Mouse (Mus musculus): ENCODE data around the gene Olfr1388. TPM values are rescaled to one million over a fixed set of nuclear protein-coding genes. Genes with fewer than 3 reads are reported as not detected.
"Not testable (repeated sequence)": the region's sequence is repeated elsewhere in the genome, so short reads cannot be mapped to it uniquely, and the experiment has no call there.

Gene Olfr1388
- total RNA-seq (2021): under 1 TPM; 0.61 to 0.67 TPM
- long read RNA-seq, experiment 1: 0 reads
- long read RNA-seq, experiment 2: 0 reads

- TF ChIP-seq CTCF (conservative IDR thresholded peaks at IDR 0.05): no peak
- no peak within 1 kb of the TSS for H3K4me3 ChIP-seq
- no peak within 1 kb of the TSS for H3K27ac ChIP-seq
- peak in 1 of 2 experiments; percentile 11 for DNase-seq (ENCODE audit: low spot score in 2 of 2)
These were observed at the start of gene Olfr1388 for GRCm38 (mm10) chr11:49436411-49436810. Gene Olfr1388, plus strand, starts transcription at chr11:49436624.

GRCm38 (mm10) chr11:49392707-49393106, 43.7 kb upstream of the Olfr1388 start:
- not testable (repeated sequence) for DNase-seq (ENCODE audit: low spot score in 2 of 2); H3K4me3 ChIP-seq; H3K27ac ChIP-seq

- Histone ChIP-seq H3K4me3 (no peak overlapping the region), H3K27ac (no peak overlapping the region)
- DNase-seq (ENCODE audit: low spot score in 2 of 2): no peak
- no peak for TF ChIP-seq CTCF (conservative IDR thresholded peaks at IDR 0.05)
These were observed 29.6 kb upstream of the Olfr1388 start for GRCm38 (mm10) chr11:49406784-49407183.

- H3K27ac ChIP-seq: no peak overlapping the region
- peak; percentile 71 for TF ChIP-seq CTCF (conservative IDR thresholded peaks at IDR 0.05)
- no peak for DNase-seq (ENCODE audit: low spot score in 2 of 2)
These were observed 25.9 kb upstream of the Olfr1388 start for GRCm38 (mm10) chr11:49410540-49410939.

GRCm38 (mm10) chr11:49422767-49423166, 13.7 kb upstream of the Olfr1388 start, which contains the start of gene Olfr1389:
Gene Olfr1389, plus strand, starts transcription at chr11:49423067.
- no peak within 1 kb of the TSS for H3K27ac ChIP-seq
- TF ChIP-seq CTCF (conservative IDR thresholded peaks at IDR 0.05): no peak
- DNase-seq (ENCODE audit: low spot score in 2 of 2): no peak
- no peak within 1 kb of the TSS for H3K4me3 ChIP-seq

More at GRCm38 (mm10) chr11:49410540-49410939, 25.9 kb upstream of the Olfr1388 start:
- no peak overlapping the region for H3K4me3 ChIP-seq

GRCm38 (mm10) chr11:49425257-49425927, 11.0 kb upstream of the Olfr1388 start:
- no peak for DNase-seq (ENCODE audit: low spot score in 2 of 2)
- Histone ChIP-seq H3K27ac (no peak overlapping the region), H3K4me3 (no peak overlapping the region)
- TF ChIP-seq CTCF (conservative IDR thresholded peaks at IDR 0.05): no peak

GRCm38 (mm10) chr11:49429641-49430040, 6.8 kb upstream of the Olfr1388 start:
- TF ChIP-seq CTCF (conservative IDR thresholded peaks at IDR 0.05): no peak
- no peak overlapping the region for H3K27ac ChIP-seq
- peak; percentile 21 to 46 for DNase-seq (ENCODE audit: low spot score in 2 of 2)

GRCm38 (mm10) chr11:49455043-49455442, 18.6 kb downstream of the Olfr1388 start, which contains the start of gene Olfr1387:
Gene Olfr1387, plus strand, starts transcription at chr11:49455343.
- no peak for DNase-seq (ENCODE audit: low spot score in 2 of 2)
- no peak for TF ChIP-seq CTCF (conservative IDR thresholded peaks at IDR 0.05)
- H3K4me3 ChIP-seq: no peak within 1 kb of the TSS
- no peak within 1 kb of the TSS for H3K27ac ChIP-seq

More at GRCm38 (mm10) chr11:49429641-49430040, 6.8 kb upstream of the Olfr1388 start:
- H3K4me3 ChIP-seq: no peak overlapping the region

- not testable (repeated sequence) for DNase-seq (ENCODE audit: low spot score in 2 of 2); H3K4me3 ChIP-seq; H3K27ac ChIP-seq
These were observed 28.3 kb downstream of the Olfr1388 start, which contains the start of gene Olfr1386 for GRCm38 (mm10) chr11:49464746-49465145. Gene Olfr1386, plus strand, starts transcription at chr11:49465046.

- no peak overlapping the region for H3K27ac ChIP-seq
- H3K4me3 ChIP-seq: no peak overlapping the region
- no peak for DNase-seq (ENCODE audit: low spot score in 2 of 2)
- no peak for TF ChIP-seq CTCF (conservative IDR thresholded peaks at IDR 0.05)
These were observed 49.5 kb downstream of the Olfr1388 start for GRCm38 (mm10) chr11:49485973-49486372.

- H3K4me3 ChIP-seq; DNase-seq (ENCODE audit: low spot score in 2 of 2); H3K27ac ChIP-seq: not testable (repeated sequence)
These were observed 52.3 kb downstream of the Olfr1388 start, which contains the start of gene Olfr1385 for GRCm38 (mm10) chr11:49488770-49489169. Gene Olfr1385, plus strand, starts transcription at chr11:49489070.

Other genes with a start within 250 kb of the Olfr1388 start
- not detected for gene Btnl9, start 249.5 kb upstream of the Olfr1388 start, total RNA-seq (2021)
- gene Zfp62, start 233.3 kb upstream of the Olfr1388 start, total RNA-seq (2021): 10 to 100 TPM; 46.7 to 51.2 TPM
- 10 to 100 TPM; 62.1 to 64.3 TPM for gene Mgat1, start 192.4 kb upstream of the Olfr1388 start, total RNA-seq (2021)
- gene Olfr1393, start 158.3 kb upstream of the Olfr1388 start, total RNA-seq (2021): not detected
- gene Olfr1392, start 151.3 kb upstream of the Olfr1388 start, total RNA-seq (2021): not detected
- gene Olfr10, start 131.9 kb upstream of the Olfr1388 start, total RNA-seq (2021): not detected
- gene Olfr1391, start 113.9 kb upstream of the Olfr1388 start, total RNA-seq (2021): not detected
- gene Olfr1390, start 101.4 kb upstream of the Olfr1388 start, total RNA-seq (2021): not detected
- not detected for gene Olfr1389, start 13.6 kb upstream of the Olfr1388 start, total RNA-seq (2021)
- not detected for gene Olfr1387, start 18.7 kb downstream of the Olfr1388 start, total RNA-seq (2021)
- gene Olfr1386, start 28.4 kb downstream of the Olfr1388 start, total RNA-seq (2021): not detected
- gene Olfr1385, start 52.4 kb downstream of the Olfr1388 start, total RNA-seq (2021): not detected
- gene Olfr1384, start 70.1 kb downstream of the Olfr1388 start, total RNA-seq (2021): not detected
- gene Olfr1383, start 83.0 kb downstream of the Olfr1388 start, total RNA-seq (2021): not detected
- not detected for gene Olfr1382, start 91.6 kb downstream of the Olfr1388 start, total RNA-seq (2021)
- not detected for gene Olfr1381, start 106.8 kb downstream of the Olfr1388 start, total RNA-seq (2021)
- gene Olfr1380, start 120.3 kb downstream of the Olfr1388 start, total RNA-seq (2021): not detected
- 1 to 10 TPM; 2.2 to 2.6 TPM for gene Flt4, start 172.6 kb downstream of the Olfr1388 start, total RNA-seq (2021)
- gene Scgb3a1, start 227.0 kb downstream of the Olfr1388 start, total RNA-seq (2021): not detected